Mouse (Mus musculus) limb, embryonic 13.5 days (tissue): ENCODE measurements at regions not wholly inside any gene's neighbourhood (a gene's known extent, or its start where the extent isn't known, plus 50 kb on each side); places are given as distances from the start of the nearest gene placed in this dataset.

Experiments used
- ATAC-seq: fragments of 200-750 bp; cut with Nextera tagmentation; 2 replicates; pipeline ENCODE4 v1.8.0; 2017; ENCODE audit warnings: low read depth, moderate number of reproducible peaks, moderate TSS enrichment; ENCODE audit not compliant: low FRiP score
- H3K27ac ChIP-seq: fragments of 300-500 bp; sonication (generic); 2 replicates; pipeline ENCODE4 v1.5.1; 2015; ENCODE audit warnings: inconsistent platforms, mild to moderate bottlenecking, moderate library complexity
- H3K27me3 ChIP-seq: fragments of 300-500 bp; sonication (generic); 2 replicates; pipeline ENCODE4 v1.6.1; 2015; ENCODE audit warnings: mild to moderate bottlenecking, inconsistent platforms
- H3K36me3 ChIP-seq: fragments of 300-500 bp; sonication (generic); 2 replicates; pipeline ENCODE4 v1.6.1; 2015; ENCODE audit warnings: inconsistent platforms, mild to moderate bottlenecking, moderate library complexity
- H3K4me1 ChIP-seq: fragments of 300-500 bp; sonication (generic); 2 replicates; pipeline ENCODE4 v1.6.1; 2015; ENCODE audit warnings: inconsistent platforms
- H3K4me2 ChIP-seq: fragments of 300-500 bp; sonication (generic); replicated peaks from 2 replicates; pipeline ENCODE4 v1.6.1; 2015; ENCODE audit warnings: inconsistent platforms, mild to moderate bottlenecking, moderate library complexity
- H3K4me3 ChIP-seq: fragments of 300-500 bp; sonication (generic); 2 replicates; pipeline ENCODE4 v1.5.1; 2015; ENCODE audit warnings: moderate library complexity, mild to moderate bottlenecking, inconsistent platforms
- H3K9ac ChIP-seq: fragments of 300-500 bp; sonication (generic); 2 replicates; pipeline ENCODE4 v1.6.1; 2015; ENCODE audit warnings: mild to moderate bottlenecking, inconsistent platforms
- H3K9me3 ChIP-seq: fragments of 300-500 bp; sonication (generic); 2 replicates; pipeline ENCODE4 v1.6.1; 2016; ENCODE audit warnings: inconsistent platforms
- WGBS: fragments of 180-500 bp; shearing (Covaris S2); methylation state at CpG from one replicate; pipeline ENCODE4 v1.1.7; 2015; 5-methylcytosine and 5-hydroxymethylcytosine counted together

GRCm38 (mm10) chr15:56050716-56051115, 1426.7 kb downstream of the Slc22a22 start:
- no peaks in the 10 kb centered on the region for H3K4me1 ChIP-seq
- no peaks in the 10 kb centered on the region for H3K9me3 ChIP-seq
- no peak overlapping the region for H3K27ac ChIP-seq
- no peak overlapping the region for H3K9ac ChIP-seq
- no peak overlapping the region for H3K4me2 ChIP-seq
- H3K36me3 ChIP-seq: no peaks in the 10 kb centered on the region
- no peak for ATAC-seq
- 70% methylated on average over 7 of the region's 7 CpGs for WGBS
- H3K27me3 ChIP-seq: no peaks in the 10 kb centered on the region
- no peak overlapping the region for H3K4me3 ChIP-seq

- H3K4me3 ChIP-seq: no peak overlapping the region
- H3K9ac ChIP-seq: no peak overlapping the region
- no peak overlapping the region for H3K27ac ChIP-seq
- no peaks in the 10 kb centered on the region for H3K27me3 ChIP-seq
- no peaks in the 10 kb centered on the region for H3K9me3 ChIP-seq
- H3K4me2 ChIP-seq: no peak overlapping the region
- no peak for ATAC-seq
- H3K4me1 ChIP-seq: no peaks in the 10 kb centered on the region
- no peaks in the 10 kb centered on the region for H3K36me3 ChIP-seq
- 87% methylated on average over 2 of the region's 2 CpGs for WGBS
Measured at GRCm38 (mm10) chr15:56047832-56048231, 1429.6 kb downstream of the Slc22a22 start.

- ATAC-seq: peak; percentile 84; the same call in 1 of the 2 replicates
- 37% methylated on average over 16 of the region's 16 CpGs for WGBS
- Histone ChIP-seq H3K4me2 (peak overlapping the region; percentile 58), H3K27ac (no peak overlapping the region), H3K4me1 (no peaks in the 10 kb centered on the region), H3K4me3 (peak overlapping the region; percentile 33), H3K27me3 (no peaks in the 10 kb centered on the region), H3K9ac (no peak overlapping the region), H3K36me3 (no peaks in the 10 kb centered on the region), H3K9me3 (no peaks in the 10 kb centered on the region)
Measured at GRCm38 (mm10) chr15:56046679-56047532, 1430.5 kb downstream of the Slc22a22 start.

DNA sequence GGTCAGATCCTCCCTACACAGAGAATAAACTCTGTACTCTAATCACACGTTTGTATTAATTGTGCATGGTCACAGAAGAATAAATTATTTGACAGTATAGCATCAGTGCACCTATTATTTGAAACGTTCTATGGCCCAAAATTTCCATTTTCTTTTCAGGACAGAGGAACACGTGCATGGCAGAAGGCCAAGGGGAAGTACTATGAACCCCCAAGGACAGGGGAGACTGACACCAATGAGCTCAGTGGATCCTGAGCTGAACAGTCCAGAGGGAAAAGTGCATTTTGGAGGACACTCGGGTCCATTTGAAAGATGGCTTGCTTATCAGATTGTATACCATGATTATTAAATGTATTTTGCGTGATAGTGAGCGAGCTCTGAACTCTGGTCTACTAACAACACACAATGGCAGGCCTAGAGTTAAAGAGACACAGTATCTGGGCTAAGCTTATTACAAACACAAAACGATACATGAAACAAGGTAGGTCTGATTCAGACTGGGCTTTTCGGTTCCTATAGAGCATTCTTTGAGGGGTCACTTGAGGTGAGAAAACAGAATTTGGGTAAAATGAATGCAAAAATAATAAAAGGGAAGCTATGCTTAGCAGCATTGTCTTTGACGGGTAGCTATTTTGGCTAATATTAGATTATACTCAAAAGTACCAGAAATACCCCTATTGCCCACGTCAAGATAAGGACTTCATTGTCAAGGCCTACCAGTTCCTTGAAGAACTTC, 1431.7 kb downstream of the Slc22a22 start:
- Histone ChIP-seq H3K4me3 (no peak overlapping the region), H3K4me2 (no peak overlapping the region), H3K27ac (no peak overlapping the region), H3K36me3 (no peaks in the 10 kb centered on the region), H3K4me1 (no peaks in the 10 kb centered on the region), H3K27me3 (no peaks in the 10 kb centered on the region), H3K9me3 (no peaks in the 10 kb centered on the region), H3K9ac (no peak overlapping the region)
- no peak for ATAC-seq
- 87% methylated on average over 10 of the region's 10 CpGs for WGBS

- ATAC-seq: no peak
- no peak overlapping the region for H3K4me3 ChIP-seq
- no peaks in the 10 kb centered on the region for H3K9me3 ChIP-seq
- H3K27me3 ChIP-seq: no peaks in the 10 kb centered on the region
- H3K4me2 ChIP-seq: no peak overlapping the region
- H3K36me3 ChIP-seq: no peaks in the 10 kb centered on the region
- H3K27ac ChIP-seq: no peak overlapping the region
- no peak overlapping the region for H3K9ac ChIP-seq
- no peaks in the 10 kb centered on the region for H3K4me1 ChIP-seq
- 69% methylated on average over 4 of the region's 4 CpGs for WGBS
Measured at GRCm38 (mm10) chr15:56043282-56043681, 1434.1 kb downstream of the Slc22a22 start.

- H3K27me3 ChIP-seq: no peaks in the 10 kb centered on the region
- H3K9me3 ChIP-seq: peaks cover 4% of the 10 kb centered on the region; the same call in 1 of the 2 replicates
- H3K36me3 ChIP-seq: no peaks in the 10 kb centered on the region
- no peak overlapping the region for H3K9ac ChIP-seq
- H3K27ac ChIP-seq: no peak overlapping the region
- H3K4me3 ChIP-seq: no peak overlapping the region
- ATAC-seq: no peak
- no peak overlapping the region for H3K4me2 ChIP-seq
- no peaks in the 10 kb centered on the region for H3K4me1 ChIP-seq
Measured at GRCm38 (mm10) chr15:56042449-56042848, 1435.0 kb downstream of the Slc22a22 start.

DNA sequence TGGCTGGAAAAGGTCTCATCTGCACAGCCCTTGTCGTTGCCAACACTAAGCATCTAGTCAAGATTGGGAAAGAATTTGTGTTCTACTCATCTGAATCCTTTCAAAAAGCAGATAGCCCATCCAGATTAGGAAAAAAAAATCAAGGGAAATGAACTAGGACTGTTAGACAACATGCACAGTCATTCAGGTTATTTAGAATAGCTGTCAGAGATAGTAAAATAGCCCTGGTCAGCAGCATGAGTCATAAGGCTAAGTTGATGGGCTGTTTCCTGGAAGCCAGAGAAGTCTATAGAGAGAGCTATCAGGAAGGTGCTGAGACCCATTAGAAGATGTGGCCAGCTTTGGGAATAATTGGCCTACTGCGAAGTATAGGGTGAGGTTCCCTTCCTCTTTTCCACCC, 1447.4 kb downstream of the Slc22a22 start:
- no peak for ATAC-seq
- no peak overlapping the region for H3K4me3 ChIP-seq

DNA sequence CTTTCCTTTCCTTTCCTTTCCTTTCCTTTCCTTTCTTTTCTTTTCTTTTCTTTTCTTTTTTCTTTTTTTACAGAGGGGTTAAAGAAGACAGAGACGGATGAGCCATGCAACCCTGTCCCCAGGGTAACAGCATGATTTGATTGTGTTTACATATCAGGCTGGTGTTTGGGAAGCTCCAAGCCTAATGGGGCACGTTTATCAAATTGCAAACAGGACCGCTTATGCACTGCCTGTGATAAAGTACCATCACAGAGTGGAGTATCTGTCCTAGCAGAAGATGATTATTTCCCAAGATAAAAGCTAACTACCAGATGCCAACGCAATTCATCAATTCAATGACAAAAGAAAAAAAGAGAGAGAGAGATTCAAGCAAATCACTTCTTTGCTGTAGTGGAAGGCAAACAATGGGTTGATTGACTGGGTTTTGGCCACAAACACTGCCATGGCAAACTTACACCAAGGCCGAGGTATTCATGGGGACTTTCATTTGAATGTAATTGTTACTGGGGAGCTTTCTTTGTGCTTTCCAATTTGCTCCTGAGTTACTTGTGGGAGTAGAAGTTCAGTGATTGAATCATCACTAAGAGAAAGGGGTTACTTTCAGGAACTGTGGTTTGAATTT, 1450.1 kb downstream of the Slc22a22 start:
- H3K27ac ChIP-seq: no peak overlapping the region
- no peaks in the 10 kb centered on the region for H3K9me3 ChIP-seq
- no peak overlapping the region for H3K4me3 ChIP-seq
- no peaks in the 10 kb centered on the region for H3K27me3 ChIP-seq
- no peak overlapping the region for H3K9ac ChIP-seq
- no peak overlapping the region for H3K4me2 ChIP-seq
- no peaks in the 10 kb centered on the region for H3K4me1 ChIP-seq
- WGBS: 51% methylated on average over 5 of the region's 5 CpGs
- no peaks in the 10 kb centered on the region for H3K36me3 ChIP-seq
- ATAC-seq: no peak

More for the DNA sequence above, 1447.4 kb downstream of the Slc22a22 start:
- H3K36me3 ChIP-seq: no peaks in the 10 kb centered on the region
- no peaks in the 10 kb centered on the region for H3K9me3 ChIP-seq
- H3K9ac ChIP-seq: no peak overlapping the region
- no peaks in the 10 kb centered on the region for H3K4me1 ChIP-seq
- H3K27me3 ChIP-seq: no peaks in the 10 kb centered on the region
- 85% methylated on average over 2 of the region's 2 CpGs for WGBS
- no peak overlapping the region for H3K4me2 ChIP-seq
- H3K27ac ChIP-seq: no peak overlapping the region

DNA sequence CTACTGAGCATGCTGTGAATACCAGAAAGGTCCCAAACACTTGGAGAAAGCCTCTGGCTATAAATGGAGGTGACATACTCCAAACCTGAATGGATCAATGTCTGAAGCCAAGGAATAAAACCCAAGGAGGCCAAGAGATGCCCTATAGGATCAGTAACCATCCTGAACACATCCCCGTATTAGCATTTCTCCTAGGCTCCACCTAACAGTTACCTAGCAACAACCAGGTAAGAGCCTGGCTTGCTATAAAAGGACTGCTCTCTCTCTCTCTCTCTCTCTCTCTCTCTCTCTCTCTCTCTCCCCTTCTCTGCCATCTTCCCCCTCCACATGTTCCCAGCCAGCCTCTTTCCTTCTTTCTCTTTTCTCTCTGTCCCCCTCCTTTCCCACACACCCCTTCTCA, 1452.7 kb downstream of the Slc22a22 start:
- no peak overlapping the region for H3K4me3 ChIP-seq
- 67% methylated on average over 1 of the region's 1 CpGs for WGBS
- H3K9me3 ChIP-seq: no peaks in the 10 kb centered on the region
- H3K36me3 ChIP-seq: no peaks in the 10 kb centered on the region
- no peaks in the 10 kb centered on the region for H3K27me3 ChIP-seq
- H3K4me2 ChIP-seq: no peak overlapping the region
- no peak overlapping the region for H3K27ac ChIP-seq
- no peak for ATAC-seq
- H3K9ac ChIP-seq: no peak overlapping the region
- no peaks in the 10 kb centered on the region for H3K4me1 ChIP-seq

DNA sequence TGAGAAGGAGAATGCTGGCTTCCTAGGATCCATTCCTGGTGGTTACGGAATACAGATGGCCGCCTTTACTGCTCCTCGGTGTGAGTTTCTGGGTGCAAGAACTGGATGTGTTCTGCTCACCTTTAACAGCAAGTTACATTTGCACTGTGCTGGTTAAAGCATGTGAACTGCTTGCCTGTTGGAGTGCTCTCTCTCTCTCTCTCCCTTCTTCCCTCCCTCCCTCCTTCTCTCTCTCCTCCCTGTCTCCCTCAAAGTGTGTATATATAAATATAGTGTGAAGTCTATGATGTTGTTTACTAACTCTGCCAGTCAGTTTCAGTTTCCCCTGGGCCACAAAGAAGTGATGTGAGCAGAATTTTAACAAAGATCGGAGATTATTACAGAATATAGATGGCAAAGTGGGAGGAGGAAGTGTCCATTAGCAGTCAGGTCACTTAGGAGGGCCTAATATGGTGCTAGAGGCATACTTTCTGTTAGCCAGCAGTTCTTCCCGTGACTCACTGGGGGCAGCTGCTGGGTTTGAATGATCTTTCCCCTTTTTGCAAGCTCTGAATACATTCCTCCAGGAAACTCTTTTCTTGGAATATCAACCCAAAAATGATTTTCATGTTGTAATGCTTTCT, 1453.5 kb downstream of the Slc22a22 start:
- Histone ChIP-seq H3K27me3 (no peaks in the 10 kb centered on the region), H3K36me3 (no peaks in the 10 kb centered on the region), H3K9ac (no peak overlapping the region), H3K4me1 (no peaks in the 10 kb centered on the region), H3K4me3 (no peak overlapping the region), H3K4me2 (no peak overlapping the region), H3K27ac (no peak overlapping the region), H3K9me3 (no peaks in the 10 kb centered on the region)
- WGBS: 85% methylated on average over 5 of the region's 5 CpGs
- no peak for ATAC-seq

- Histone ChIP-seq H3K27ac (no peak overlapping the region), H3K4me1 (no peaks in the 10 kb centered on the region), H3K27me3 (no peaks in the 10 kb centered on the region), H3K36me3 (no peaks in the 10 kb centered on the region), H3K4me3 (no peak overlapping the region), H3K4me2 (no peak overlapping the region), H3K9ac (no peak overlapping the region), H3K9me3 (no peaks in the 10 kb centered on the region)
- no peak for ATAC-seq
- 87% methylated on average over 4 of the region's 4 CpGs for WGBS
Measured at GRCm38 (mm10) chr15:56022315-56022714, 1455.1 kb downstream of the Slc22a22 start.

DNA sequence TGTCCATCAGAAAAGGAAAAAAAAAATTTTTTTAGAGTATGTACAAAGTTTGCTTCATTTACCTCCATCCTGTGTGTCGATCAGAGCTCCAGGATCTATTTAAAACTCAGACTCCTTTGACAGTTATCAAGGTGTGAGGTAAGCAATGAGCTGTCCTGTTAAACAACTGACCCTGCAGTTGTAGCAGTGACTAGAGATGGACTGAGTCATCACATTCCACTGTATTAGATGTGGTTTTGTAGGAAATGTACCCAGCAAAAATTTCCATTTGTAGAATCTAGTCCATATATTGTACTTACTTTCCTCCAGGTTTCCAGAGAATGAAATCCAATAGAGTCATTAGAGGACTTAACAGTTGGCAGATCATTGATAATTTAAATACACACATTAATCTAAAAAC, 1459.3 kb downstream of the Slc22a22 start:
- H3K4me2 ChIP-seq: no peak overlapping the region
- H3K4me1 ChIP-seq: no peaks in the 10 kb centered on the region
- no peak overlapping the region for H3K4me3 ChIP-seq
- 75% methylated on average over 1 of the region's 1 CpGs for WGBS
- no peaks in the 10 kb centered on the region for H3K9me3 ChIP-seq
- no peak for ATAC-seq
- no peaks in the 10 kb centered on the region for H3K27me3 ChIP-seq
- H3K9ac ChIP-seq: no peak overlapping the region
- H3K27ac ChIP-seq: no peak overlapping the region
- no peaks in the 10 kb centered on the region for H3K36me3 ChIP-seq
